Mouse (Mus musculus) G1E-ER4 (cell line): ENCODE results near the gene Cnnm2. TPM values are rescaled to one million over a fixed set of nuclear protein-coding genes. Genes with fewer than 3 reads are reported as not detected.

Experiments
- GATA1 ChIP-seq: IDR thresholded peaks from one replicate; pipeline ENCODE4 v1.8.0; 2012; ENCODE audit warnings: low read length, inconsistent platforms
- polyA plus RNA-seq: library from polyadenylated mRNA; stranded (reverse); fragments of >175 nt; gene quantifications from 2 replicates; pipeline ENCODE4 v1.2.3, GENCODE M21; 2012

Gene Cnnm2
- polyA plus RNA-seq, 1 experiment: 40.8 TPM

DNA sequence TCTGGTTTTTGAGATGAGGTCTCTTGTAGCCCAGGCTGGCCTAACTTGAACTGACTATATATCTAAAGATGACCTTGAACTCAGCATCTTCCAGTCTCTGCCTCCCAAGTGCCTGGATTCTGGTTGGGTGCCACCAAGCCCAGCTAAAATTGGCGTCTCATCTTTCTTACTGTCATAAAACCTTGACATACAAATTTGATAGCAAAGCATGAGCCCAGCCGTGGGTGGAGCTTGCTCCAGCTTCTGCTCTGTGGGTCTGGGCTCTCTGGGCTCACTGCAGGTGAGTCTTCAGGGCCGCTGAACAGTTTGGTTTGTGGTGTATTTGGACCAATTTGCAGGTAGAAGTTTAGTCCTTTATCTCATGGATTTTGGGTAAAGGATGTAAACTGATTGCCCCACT, 112.5 kb downstream of the Cnnm2 start:
- no peak for TF ChIP-seq GATA1

DNA sequence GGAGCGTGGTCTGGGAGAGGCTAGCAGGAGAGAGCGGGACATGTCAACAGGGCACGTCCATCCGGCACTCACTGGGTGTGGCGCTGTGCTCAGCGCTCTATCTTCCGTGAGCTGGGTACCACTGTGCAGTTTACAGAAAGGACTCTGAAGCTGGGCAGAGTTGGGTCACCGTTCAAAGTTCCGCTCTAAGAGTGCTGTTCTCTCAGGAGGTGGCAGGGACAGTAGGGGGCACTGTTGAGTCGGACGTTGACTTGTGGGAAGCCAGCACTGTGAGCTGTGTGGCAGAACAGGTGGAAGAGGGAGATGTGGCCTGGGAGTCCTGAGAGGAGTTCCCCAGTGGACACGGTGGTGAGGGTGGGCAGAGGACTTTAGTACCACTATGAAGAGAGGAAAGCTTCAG, 114.4 kb downstream of the Cnnm2 start:
- no peak for TF ChIP-seq GATA1

DNA sequence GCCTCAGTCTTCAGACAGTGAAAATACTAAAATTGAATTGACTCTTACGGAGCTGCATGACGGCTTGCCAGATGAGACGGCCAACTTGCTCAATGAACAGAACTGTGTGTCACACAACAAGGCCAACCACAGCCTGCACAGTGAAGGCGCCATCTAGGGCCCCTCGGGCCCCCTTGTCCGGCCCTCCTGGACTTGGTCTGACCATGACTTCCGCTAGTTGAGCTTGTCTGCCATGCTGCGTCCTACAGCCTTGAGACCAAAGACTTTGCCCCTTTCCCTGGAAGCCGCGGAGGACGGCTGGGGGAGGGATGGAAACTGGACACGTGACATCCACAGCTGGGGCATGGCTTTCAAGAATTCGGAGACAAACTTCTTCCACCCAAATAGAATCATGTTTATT, 116.5 kb downstream of the Cnnm2 start:
- no peak for TF ChIP-seq GATA1

DNA sequence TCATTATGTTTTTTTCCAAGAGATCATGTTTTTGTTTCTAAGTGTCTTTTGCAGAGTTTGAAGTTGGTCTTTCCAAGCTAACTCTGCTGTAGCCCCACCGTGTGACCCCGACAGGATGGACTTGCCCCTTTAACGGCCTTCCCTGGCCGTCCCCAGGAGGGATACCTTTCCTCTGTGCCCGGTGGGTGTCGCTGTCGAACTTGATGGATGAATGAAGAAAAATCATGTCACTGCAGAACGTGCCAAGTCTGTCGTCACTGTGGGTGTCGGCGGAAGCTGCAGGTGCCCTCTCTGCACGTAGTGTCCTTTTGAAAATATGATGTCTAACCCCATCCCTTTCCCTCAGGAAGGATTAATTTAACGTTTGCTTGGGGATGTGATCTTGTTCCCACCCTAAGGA, 117.0 kb downstream of the Cnnm2 start:
- TF ChIP-seq GATA1: no peak

DNA sequence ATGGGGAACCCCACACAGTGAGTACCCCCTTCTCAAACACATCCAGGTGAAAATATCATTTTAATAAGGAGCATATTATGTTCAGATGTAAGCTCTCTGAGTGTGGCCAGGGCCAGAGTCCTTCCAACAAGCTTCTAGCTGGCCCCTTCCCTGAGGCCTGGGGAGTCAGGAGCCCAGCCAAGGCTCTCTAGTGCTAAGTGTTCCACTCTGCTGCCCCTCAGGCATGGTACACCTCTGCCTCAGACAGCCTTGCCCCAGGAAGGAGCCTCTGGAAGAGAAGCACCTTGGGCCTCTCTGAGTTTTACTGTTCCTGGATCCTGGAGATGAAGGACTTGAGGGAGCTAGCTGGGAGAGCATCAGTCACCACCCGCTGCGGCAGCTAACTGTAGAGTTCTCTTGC, 118.5 kb downstream of the Cnnm2 start:
- TF ChIP-seq GATA1: no peak

DNA sequence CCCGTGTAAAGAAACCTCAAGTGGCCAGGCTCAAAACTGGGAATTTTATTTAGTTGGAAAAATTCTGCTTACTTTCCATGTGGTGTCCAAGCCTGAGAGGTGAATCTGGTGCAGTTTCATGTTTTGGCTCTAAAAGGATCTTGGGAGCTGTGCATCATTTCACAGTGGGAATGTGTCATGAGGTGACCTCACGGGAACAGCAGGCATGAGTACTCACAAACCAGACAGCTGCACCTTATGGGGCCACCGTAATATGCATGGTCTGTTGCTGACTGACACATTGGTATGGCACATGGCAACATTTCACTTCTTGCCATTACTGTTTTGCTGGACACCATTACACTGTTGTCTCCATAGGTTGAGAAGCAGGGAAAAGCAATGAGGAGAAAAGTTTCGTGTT, 124.0 kb downstream of the Cnnm2 start:
- TF ChIP-seq GATA1: no peak

DNA sequence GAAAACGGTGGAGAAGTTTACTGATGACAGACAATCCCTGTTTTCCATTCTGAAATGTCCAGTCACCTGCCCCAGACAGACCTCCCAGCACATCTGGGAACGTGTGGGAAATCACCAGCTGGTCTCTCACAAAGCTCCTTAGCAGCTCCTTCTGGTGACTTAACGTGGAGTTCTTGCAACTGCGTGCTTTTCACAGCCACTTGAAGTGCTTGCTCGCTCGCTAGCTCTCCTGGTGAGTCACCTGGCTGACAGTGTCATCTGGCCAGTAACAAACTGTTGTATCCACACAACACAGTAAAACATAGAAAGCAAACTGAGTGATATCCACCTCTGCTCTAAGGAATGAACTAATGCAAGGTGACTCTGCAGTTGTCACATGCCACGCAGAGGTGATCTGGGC, 125.4 kb downstream of the Cnnm2 start:
- no peak for TF ChIP-seq GATA1

DNA sequence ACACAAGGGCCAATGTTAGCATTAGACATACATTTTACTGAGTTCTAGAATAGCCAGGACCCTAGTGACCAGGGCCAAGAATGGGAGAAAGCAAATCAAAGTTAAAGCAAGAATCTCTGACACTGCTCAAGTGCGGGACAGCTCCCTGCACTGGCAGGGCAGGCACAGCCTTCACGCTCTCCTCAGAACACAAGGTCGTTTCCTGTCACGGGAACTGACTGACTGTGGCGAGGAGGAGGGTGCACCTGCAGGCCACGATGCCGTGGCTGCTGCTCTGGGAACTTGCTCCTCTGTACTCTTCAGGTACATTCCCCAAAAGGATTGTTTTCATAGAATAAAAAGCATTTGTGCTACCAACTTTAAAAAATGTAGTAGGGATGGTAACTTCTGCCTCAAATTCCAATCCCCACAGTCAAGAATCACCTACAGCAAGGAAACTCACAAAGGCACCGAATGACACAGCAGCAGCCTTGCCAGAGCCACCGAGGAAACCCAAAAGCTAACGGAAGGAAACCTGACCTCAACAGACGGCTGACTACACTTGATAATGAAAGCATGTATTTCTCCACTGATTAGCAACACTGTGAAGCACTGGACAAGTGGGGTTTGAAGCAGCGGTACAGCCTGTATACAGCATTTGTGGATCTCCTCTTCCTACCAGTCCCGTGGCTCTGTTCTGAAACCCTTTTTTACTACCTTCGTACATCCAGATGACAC, 126.6 kb downstream of the Cnnm2 start:
- TF ChIP-seq GATA1: peak; percentile 55

DNA sequence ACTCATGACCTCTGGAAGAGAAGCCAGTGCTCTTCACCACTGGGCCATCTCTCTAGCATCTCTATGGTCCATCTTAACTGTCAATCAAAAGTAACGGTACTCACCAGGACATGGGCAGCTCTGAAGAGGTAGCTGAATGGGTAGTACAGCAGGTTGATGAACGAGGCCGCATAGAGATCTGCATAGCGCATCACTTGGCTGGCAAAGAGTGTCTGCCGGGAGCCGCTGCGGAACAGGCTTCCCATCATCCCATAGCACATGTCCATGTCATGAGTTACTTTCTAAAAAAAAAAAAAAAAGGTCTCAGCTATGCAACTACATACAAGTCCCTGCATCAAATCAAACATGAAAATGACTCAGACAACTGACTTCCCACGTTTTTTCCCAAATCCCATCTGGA, 128.3 kb downstream of the Cnnm2 start:
- TF ChIP-seq GATA1: no peak

DNA sequence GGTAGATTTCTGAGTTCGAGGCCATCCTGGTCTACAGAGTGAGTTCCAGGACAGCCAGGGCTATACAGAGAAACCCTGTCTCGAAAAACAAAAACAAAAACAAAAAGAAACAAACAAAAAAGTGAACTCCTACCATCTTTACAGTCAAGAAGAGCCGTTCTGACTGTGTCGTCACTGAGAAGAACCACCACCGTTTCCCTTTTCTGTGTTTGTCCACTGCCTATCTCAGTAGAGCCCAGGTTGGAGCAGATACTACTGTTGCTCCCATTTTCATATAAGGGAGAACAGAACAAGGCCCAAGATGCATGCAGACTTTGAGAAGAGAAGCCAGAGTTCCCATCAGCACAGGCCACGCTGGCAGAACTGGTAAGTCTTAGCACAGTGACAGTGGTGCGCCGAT, 129.3 kb downstream of the Cnnm2 start:
- no peak for TF ChIP-seq GATA1

DNA sequence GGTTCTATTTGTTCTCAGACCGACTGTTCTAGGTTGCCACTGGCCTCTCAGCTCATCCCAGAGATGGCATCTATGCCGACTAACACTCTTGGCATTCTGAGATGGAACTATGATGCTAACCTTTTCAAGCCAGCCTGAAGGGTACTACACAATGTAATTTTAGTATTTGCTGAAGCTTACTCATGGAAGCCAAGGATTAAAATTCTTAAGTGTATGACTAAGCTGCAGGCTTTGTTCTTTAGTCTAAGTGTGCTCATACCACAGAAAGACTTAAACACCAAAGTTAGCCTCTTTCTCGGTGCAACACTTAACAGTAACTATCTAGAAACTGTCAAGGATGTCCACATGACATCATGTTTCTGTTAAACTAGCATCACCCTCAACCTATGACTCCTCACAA, 131.5 kb downstream of the Cnnm2 start:
- TF ChIP-seq GATA1: no peak

DNA sequence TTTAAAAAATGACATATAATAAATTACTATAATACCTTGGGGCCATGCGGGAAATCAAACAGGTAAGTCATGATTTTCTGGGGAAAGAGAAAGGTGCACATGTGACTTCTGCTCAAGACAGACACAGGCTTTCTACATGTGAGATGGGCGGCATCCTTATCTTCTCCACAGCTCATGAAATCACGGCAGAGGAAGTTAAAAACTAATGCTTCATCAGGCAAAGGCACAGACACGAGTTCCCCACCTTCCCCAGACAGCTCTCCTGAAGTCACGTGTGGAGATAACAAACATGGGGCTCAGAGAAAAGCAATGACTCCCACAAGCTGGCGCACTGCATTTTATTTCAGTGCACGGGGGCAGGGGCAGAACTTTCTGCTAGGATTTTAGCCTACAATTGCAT, 132.1 kb downstream of the Cnnm2 start:
- no peak for TF ChIP-seq GATA1

DNA sequence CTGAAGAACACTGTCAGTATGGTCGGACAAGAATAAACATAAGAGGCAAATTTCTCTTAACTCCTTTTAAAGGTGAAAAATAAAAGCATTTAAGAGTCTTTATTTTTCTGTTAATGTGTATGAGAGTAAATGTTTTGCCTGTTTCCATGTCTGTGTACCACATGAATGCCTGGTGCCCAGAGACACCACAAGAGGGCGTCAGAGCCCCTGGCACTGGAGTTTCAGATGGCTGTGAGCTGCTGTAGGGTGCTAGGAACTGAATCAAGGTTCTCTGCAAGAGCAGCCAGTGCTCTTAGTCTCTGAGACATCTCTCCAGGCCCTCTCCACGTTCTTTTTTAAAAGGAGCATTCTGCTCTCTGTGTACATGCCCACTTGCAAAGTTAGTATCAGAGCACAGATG, 135.7 kb downstream of the Cnnm2 start:
- TF ChIP-seq GATA1: no peak

DNA sequence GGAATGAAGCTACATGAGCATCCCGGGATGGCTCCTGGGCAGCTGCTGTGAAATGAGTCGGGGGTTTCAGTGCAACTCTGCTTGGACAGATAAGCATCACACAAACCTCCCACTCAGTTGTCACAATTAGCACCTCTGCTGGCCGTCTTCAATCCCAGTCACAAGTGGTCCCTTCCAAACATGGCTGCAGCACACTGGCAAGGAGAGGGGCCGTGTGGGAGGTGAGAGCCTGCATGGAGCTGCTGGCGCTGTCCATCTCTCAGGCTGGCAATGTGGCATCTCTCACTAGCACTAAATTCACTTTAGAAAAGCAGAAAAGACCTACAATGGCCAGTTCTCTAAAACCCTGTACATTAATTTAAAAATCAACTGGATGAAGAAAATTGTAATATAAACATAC, 136.8 kb downstream of the Cnnm2 start:
- TF ChIP-seq GATA1: no peak

DNA sequence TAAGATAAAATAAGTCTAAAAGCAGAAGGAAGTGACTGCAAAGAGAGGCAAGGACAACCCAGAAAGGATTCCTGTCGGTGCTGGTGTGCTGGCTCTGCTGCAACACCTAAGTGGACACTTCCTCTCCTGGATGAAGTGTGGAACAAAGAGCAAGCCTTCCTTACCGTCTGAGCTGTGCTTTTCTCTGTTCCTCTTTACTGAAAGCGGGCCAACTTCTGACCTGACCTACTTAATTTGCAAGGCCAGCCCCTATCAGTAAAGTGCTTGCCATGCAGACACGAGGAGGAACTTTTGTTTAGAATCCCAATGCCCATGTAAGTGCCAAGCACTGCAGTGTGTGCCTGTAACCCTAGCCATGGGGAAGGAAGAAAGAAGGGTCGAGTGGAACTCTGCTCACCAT, 137.9 kb downstream of the Cnnm2 start:
- no peak for TF ChIP-seq GATA1

DNA sequence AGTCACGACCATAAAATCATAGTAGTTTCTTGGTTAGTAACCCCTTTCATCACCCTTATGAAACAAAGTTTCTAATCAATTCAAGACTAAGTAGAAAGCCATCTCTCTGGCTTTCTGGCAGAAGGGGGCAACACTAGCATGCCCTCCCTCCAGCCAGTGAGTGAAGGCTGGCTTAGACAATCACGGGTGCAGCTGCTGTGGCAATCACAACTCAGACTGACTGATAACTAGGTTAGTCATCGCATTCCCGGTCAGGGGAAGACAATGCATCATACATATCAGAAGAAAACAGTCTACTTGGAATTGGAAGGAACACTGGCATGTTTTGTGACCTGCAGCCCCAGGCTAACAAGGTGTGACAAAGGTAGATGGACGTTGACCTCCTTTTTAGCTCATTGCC, 138.5 kb downstream of the Cnnm2 start:
- TF ChIP-seq GATA1: no peak

DNA sequence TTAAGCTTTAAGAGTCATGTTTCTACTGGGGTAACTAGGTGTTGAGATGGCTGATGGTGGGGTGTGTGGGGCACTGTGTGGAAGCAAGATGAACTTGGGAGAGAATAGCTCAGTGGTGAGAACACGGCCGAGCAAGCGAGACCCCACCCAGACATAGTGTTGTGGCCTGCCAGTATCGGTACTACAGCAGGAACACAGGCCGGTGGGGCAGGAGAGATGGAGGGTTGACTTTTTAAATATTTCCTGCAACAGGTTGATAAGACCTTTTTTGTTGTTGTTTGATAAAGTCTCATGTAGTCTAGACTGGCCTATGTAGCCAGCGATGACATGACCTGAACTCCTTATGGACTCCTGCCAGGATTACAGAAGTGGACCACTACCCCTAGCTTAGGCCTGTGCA, 139.4 kb downstream of the Cnnm2 start:
- no peak for TF ChIP-seq GATA1

DNA sequence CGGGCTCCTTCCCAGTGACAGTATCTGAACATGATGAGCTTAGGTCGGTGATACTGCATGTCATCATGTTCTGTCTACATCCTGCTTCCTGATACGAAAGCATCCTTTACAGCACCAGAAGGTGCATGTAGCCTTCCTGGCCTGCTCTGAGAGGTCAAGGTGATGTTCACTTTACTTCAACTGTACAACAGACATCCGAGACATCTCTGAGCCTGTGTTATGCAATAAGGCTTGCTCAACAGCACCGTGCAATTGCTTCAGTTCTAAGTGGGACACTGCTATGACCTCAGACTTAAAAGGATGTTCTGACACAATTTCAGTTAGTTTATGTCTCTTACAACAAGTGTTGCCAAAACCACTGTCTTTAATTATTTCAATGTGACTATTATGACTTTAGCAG, 139.9 kb downstream of the Cnnm2 start:
- no peak for TF ChIP-seq GATA1

DNA sequence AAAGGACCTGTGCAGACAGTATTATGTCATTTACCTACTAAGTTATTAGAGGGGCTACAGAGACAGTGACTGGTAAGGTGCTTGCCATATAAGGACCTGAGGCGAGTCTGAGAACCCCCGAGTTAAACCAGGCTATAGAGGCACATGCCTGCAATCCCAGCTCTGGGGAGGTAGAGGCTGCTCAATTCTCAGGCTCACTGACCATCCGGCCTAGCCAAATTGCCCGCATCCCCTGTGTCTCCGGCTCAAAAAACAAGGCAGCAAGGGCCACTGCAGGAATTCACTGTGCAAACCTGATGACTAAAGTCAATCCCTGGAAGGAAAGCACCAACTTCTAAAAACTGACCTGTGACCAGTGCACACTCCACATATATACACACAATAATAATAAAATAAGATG, 142.0 kb downstream of the Cnnm2 start:
- no peak for TF ChIP-seq GATA1
